Mouse (Mus musculus) embryonic facial prominence, embryonic 11.5 days (tissue): Measurements from ENCODE around the gene Vamp9. TPM values are rescaled to one million over a fixed set of nuclear protein-coding genes. Genes with fewer than 3 reads are reported as not detected.
A peak's percentile ranks its signal among the peaks of the same experiment; 100 is the strongest.

Source experiments
- ATAC-seq: fragments of 200-750 bp; cut with Nextera tagmentation; replicated peaks from 2 replicates; pipeline ENCODE4 v1.8.0; 2017; ENCODE audit warnings: low read depth; ENCODE audit not compliant: insufficient number of reproducible peaks, low FRiP score, low TSS enrichment
- DNase-seq: peaks from one replicate; pipeline ENCODE4 v3.0.0-alpha.2; 2015; ENCODE audit warnings: low spot score
- H3K27ac ChIP-seq: fragments of 300-500 bp; sonication (generic); replicated peaks from 2 replicates; pipeline ENCODE4 v1.5.1; 2014; ENCODE audit warnings: mild to moderate bottlenecking, low read depth, low read length, control low read depth
- H3K27me3 ChIP-seq: fragments of 300-500 bp; sonication (generic); 2 replicates; pipeline ENCODE4 v1.6.1; 2014; ENCODE audit warnings: mild to moderate bottlenecking, low read length, moderate library complexity, mixed read lengths; ENCODE audit not compliant: control insufficient read depth, insufficient read depth
- H3K36me3 ChIP-seq: fragments of 300-500 bp; sonication (generic); replicated peaks from 2 replicates; pipeline ENCODE4 v1.6.1; 2014; ENCODE audit warnings: low read depth, mild to moderate bottlenecking, low read length, moderate library complexity, mixed read lengths; ENCODE audit not compliant: control insufficient read depth, insufficient read depth
- H3K4me1 ChIP-seq: fragments of 300-500 bp; sonication (generic); 2 replicates; pipeline ENCODE4 v1.6.1; 2014; ENCODE audit warnings: low read length, mixed read lengths; ENCODE audit not compliant: control insufficient read depth, insufficient read depth
- H3K4me2 ChIP-seq: fragments of 300-500 bp; sonication (generic); 2 replicates; pipeline ENCODE4 v1.6.1; 2014; ENCODE audit warnings: low read depth, mild to moderate bottlenecking, control low read depth, low read length, moderate library complexity
- H3K4me3 ChIP-seq: fragments of 300-500 bp; sonication (generic); 2 replicates; pipeline ENCODE4 v1.5.1; 2014; ENCODE audit warnings: low read depth, low read length, control low read depth
- H3K9ac ChIP-seq: fragments of 300-500 bp; sonication (generic); replicated peaks from 2 replicates; pipeline ENCODE4 v1.6.1; 2014; ENCODE audit warnings: mild to moderate bottlenecking, control low read depth, low read length
- H3K9me3 ChIP-seq: fragments of 300-500 bp; sonication (generic); replicated peaks from 2 replicates; pipeline ENCODE4 v1.6.1; 2016; ENCODE audit warnings: mild to moderate bottlenecking, low read length, inconsistent platforms, mixed read lengths; ENCODE audit not compliant: control insufficient read depth
- WGBS: fragments of 180-500 bp; shearing (Covaris S2); extraction: QIAGEN DNeasy Blood & Tissue Kit; methylation state at CpG from one replicate; pipeline ENCODE4 v1.1.7; 2014; 5-methylcytosine and 5-hydroxymethylcytosine counted together
- polyA plus RNA-seq: library from polyadenylated mRNA; unstranded; fragments of >200 nt; fragmentation: Nextera tagmentation; extraction: Ambion mirVana; gene quantifications from 2 replicates; pipeline ENCODE4 v1.2.1, GENCODE M21; 2014

Gene Vamp9
- polyA plus RNA-seq, 1 experiment from 2014 or later = not detected

DNA sequence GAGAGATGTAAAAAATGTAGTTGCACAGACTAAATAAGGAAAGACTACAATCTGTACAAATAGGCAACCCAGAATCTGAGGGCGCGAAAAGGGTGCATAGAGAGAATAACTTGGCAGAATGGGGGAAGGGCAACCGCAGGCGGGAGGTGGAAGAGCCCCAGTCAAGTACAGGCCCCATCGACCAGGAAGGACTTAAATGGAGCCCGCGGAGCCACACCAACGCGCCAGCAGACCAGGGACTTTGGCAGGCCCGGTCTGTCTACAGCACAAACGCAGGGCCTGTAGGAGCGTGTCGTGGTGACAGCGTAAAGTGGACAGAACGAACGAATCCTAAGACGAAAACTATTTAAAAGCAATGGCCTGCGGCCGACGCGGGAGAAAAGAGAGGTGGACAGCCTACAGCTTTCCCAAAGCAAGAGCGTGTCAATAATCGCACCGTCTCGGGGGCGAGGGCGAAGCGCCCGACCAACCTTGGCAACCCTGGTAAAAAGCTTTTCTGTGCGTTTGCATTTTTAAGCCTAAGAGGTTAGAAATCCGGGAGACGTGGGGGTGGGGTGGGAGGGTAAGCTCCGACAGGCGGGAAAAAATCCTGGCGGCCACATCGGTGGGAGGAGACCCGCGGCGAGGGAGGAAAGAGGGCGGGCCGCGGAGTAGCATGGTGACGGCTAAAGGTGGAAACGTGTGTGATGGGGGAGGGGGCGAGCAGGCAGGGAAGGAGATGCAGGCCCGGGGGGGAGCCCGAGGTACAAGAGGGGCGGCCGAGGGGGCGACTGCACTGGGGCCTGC, 71.7 kb downstream of the Vamp9 start:
- WGBS = under 1% methylated on average over 45 of the region's 50 CpGs
- Histone ChIP-seq H3K27ac (peak overlapping the region; percentile 99), H3K4me3 (peak overlapping the region; percentile 84), H3K27me3 (no peaks in the 10 kb centered on the region), H3K4me2 (peak overlapping the region; percentile 69), H3K36me3 (no peaks in the 10 kb centered on the region), H3K9me3 (no peaks in the 10 kb centered on the region), H3K9ac (peak overlapping the region; percentile 99), H3K4me1 (no peaks in the 10 kb centered on the region)
- ATAC-seq (peak; percentile 54), DNase-seq (peak; percentile 86)

DNA sequence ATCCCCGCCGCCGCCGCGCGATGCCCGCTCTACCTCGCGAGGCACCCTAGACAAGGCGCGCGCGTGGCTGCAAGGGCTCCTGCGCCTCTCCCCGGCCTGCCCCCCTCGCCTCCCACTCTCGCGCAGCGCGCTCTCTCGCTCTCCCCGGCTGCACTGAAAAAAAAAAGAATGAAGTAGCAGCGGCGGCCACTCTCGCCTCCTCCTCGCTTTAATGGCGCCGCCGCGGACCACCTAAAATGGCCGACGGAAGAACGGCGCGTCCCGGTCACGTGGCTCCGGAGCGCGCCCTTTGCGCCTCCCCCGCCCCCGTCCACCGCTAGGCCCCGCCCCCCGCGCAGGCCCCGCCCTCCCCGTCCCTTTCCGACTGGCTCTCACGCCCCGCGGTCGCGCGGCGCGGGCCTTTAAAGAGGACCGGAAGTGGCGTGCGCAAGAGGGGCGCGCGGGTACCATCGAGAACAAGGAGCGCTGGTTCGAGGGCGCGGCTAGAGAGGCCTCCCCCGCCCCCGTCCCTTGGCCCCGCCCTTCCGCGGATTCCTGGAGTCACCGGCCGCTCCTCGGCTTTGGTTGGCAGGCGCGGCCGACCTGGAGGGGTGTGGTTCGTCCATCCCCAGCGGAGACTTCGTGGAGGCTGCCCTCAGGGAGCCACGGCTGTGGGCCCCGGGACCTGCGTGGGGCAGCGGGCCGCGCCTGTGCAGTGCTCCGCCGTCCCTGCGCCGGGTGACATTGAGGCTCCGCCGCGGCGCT, 72.8 kb downstream of the Vamp9 start, which contains the start of the genes Hnrnpd and 4930524J08Rik:
Gene Hnrnpd (minus strand): TSS at position 240 of the 744 bp plus-strand sequence.
Gene 4930524J08Rik (plus strand): TSS at position 363 of the 744 bp plus-strand sequence.
- Histone ChIP-seq H3K27ac (peak within 1 kb of the TSS; percentile 99), H3K4me2 (peak within 1 kb of the TSS; percentile 69), H3K9ac (peak within 1 kb of the TSS; percentile 99), H3K9me3 (no peaks in the 10 kb centered on the region), H3K36me3 (no peaks in the 10 kb centered on the region), H3K27me3 (no peaks in the 10 kb centered on the region), H3K4me3 (peak within 1 kb of the TSS; percentile 84), H3K4me1 (no peaks in the 10 kb centered on the region)
- peak; percentile 99 for DNase-seq
- WGBS = under 1% methylated on average over 69 of the region's 97 CpGs
- peak; percentile 96 for ATAC-seq

DNA sequence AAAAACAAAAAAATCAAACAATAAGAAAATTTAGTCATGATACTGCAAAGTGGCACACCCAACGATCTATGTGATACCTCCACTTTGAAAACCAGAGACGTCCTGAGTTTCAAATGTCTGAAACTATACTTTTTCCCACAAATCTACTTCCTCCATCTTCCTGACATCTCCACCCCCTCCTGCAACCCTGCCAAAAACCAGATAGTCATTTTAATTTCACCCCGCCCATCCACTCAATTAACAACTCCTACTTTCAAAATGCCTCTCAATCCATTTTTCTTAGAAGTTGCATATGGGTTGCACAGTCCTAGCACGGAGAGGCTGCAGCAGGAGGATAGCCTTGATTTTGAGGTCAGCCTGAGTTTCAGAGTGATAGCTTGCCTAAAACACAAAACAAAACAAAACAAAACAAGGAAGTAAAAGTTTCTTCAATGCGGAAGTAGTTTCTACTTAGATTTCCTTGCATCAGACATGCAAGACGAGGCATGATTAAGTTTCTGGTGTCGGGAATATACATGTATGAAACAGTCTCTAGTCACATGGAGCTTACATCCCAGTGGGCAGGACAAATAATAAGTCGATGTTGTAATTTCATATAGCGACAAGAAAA, 77.5 kb downstream of the Vamp9 start:
- Histone ChIP-seq H3K9ac (no peak overlapping the region), H3K9me3 (no peaks in the 10 kb centered on the region), H3K27ac (no peak overlapping the region), H3K27me3 (no peaks in the 10 kb centered on the region), H3K4me2 (no peak overlapping the region), H3K4me3 (no peak overlapping the region), H3K36me3 (no peaks in the 10 kb centered on the region), H3K4me1 (no peaks in the 10 kb centered on the region)
- DNase-seq = no peak
- WGBS = 88% methylated on average over 9 of the region's 9 CpGs
- ATAC-seq = no peak

DNA sequence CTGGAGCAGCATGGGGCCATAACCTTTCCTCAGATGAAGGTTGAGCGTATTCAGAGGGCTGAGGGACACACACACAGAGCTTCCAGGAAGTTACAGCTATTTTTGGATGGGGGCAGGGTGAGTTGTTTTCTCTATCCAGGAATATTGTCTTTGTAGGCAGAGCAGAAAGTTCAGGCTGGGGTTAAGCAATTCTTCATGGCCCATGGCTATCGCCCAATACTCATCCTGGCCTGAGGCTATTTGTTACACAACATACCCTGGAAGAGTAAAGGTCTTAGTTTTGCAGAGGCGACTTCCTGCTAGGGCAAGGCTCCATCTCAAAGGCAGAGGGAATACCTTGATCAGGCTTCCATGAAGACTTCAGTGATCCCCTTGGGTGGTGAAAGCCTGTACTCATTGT, 88.1 kb downstream of the Vamp9 start:
- Histone ChIP-seq H3K4me2 (no peak overlapping the region), H3K27ac (no peak overlapping the region), H3K4me3 (no peak overlapping the region), H3K9ac (no peak overlapping the region), H3K9me3 (no peaks in the 10 kb centered on the region), H3K27me3 (no peaks in the 10 kb centered on the region), H3K4me1 (no peaks in the 10 kb centered on the region), H3K36me3 (no peaks in the 10 kb centered on the region)
- WGBS = 80% methylated on average over 3 of the region's 3 CpGs
- DNase-seq (no peak), ATAC-seq (no peak)

DNA sequence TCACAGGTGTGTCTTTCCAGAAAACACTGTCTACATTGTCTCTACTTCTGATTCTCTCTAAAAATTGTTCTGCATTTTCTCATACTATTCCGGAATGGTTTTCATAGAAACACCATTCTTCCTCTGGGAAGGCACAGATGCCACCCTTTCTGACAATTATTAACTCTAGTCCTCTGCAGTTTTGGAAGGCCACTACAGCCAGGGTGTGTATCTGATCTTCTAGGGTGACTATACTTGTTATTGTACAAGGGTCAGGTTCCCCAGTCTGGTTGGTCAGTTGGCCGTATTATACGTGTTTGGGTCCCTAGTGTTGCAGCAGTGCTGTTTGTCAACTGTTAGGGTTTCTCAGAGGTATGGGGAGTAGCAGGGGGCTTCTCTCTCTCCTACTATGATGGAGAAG, 88.6 kb downstream of the Vamp9 start:
- WGBS = 90% methylated on average over 3 of the region's 3 CpGs
- DNase-seq = no peak
- H3K36me3 ChIP-seq = no peaks in the 10 kb centered on the region
- H3K27me3 ChIP-seq = no peaks in the 10 kb centered on the region
- no peaks in the 10 kb centered on the region for H3K4me1 ChIP-seq
- no peak overlapping the region for H3K4me2 ChIP-seq
- H3K4me3 ChIP-seq = no peak overlapping the region
- no peak for ATAC-seq
- H3K27ac ChIP-seq = no peak overlapping the region
- H3K9me3 ChIP-seq = no peaks in the 10 kb centered on the region
- no peak overlapping the region for H3K9ac ChIP-seq

DNA sequence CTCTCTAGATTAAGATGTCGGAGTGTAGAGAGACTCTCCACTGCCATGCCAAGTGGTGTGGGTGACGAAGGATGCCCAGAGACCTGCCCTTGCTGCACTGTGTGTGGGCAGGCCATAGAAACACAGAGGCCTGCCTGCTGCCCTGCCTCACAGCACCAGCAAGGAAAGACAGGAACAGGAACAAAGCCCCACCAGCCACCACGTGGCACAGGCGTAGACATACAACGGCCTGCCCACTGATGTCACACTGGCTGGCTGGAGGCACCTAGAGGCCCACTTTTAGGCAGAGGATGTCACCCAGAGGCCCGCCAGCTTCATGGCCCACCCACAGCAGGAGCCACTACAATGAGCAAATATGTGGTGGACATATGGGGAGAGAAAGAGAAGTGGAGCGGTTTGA, 94.0 kb downstream of the Vamp9 start:
- Histone ChIP-seq H3K27me3 (no peaks in the 10 kb centered on the region), H3K4me2 (no peak overlapping the region), H3K9ac (no peak overlapping the region), H3K36me3 (no peaks in the 10 kb centered on the region), H3K9me3 (no peaks in the 10 kb centered on the region), H3K4me1 (no peaks in the 10 kb centered on the region), H3K27ac (no peak overlapping the region), H3K4me3 (no peak overlapping the region)
- ATAC-seq (no peak), DNase-seq (no peak)
- 79% methylated on average over 7 of the region's 7 CpGs for WGBS

DNA sequence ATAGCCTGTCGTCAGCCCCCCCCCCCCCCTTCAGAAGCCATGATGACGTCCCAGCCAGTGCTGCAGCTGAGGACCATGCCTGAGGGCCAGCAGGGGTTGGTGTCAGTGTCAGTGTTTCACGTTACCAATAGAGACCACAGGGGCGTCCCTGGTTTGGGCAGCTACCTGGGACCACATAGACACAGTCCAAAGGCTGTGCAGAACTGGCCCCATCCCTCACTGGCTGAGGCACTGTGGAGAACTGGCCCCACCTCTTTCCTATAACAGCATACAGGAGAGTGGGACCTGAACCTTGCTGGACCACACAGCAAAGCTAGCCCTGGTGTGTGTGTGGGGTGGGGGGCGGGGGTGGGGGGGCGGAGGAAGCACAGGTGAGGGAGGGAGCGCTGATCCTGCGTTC, 94.4 kb downstream of the Vamp9 start:
- 32% methylated on average over 8 of the region's 8 CpGs for WGBS

More for the DNA sequence above, 94.4 kb downstream of the Vamp9 start:
- H3K4me3 ChIP-seq = no peak overlapping the region
- no peaks in the 10 kb centered on the region for H3K9me3 ChIP-seq
- H3K36me3 ChIP-seq = no peaks in the 10 kb centered on the region
- DNase-seq (no peak), ATAC-seq (no peak)
- H3K27ac ChIP-seq = no peak overlapping the region
- H3K4me2 ChIP-seq = no peak overlapping the region
- H3K27me3 ChIP-seq = no peaks in the 10 kb centered on the region
- no peaks in the 10 kb centered on the region for H3K4me1 ChIP-seq
- no peak overlapping the region for H3K9ac ChIP-seq
